Comparison of ENCODE assay signal across 15 mouse cellular contexts in the genomic region with DNA sequence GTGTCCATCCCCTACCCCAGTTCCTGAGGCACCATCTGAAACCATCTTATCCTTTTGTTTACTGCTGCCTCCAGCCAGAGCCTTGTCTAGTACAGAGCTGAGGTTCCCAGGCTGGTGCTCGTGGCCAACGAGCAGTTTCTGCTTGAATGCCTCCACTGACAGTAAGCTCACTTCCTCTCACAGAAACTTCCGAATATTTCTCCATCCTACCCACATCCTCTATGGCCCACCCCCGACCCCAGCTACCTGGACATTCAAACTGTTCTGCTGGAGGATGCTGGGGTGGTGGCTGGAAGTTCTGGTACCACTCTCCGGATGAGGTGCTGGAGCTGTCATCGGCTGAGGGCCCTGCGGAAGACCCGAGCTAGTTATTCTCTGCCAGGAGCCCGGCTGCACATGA. TPM values are rescaled to one million over a fixed set of nuclear protein-coding genes. Genes with fewer than 3 reads are reported as not detected.
"Had no signal": no experiment of that assay in that cellular context is flagged by ENCODE, and none has a peak within 500 bp of the region (broad histone marks: within the 10 kb centered on the region; RNA-seq: fewer than 3 reads in every experiment).

No protein-coding gene starts in this region.

- H3K36me3 ChIP-seq: kidney, embryonic 15.5 days; limb, embryonic 10.5 days; liver, embryonic 15.5 days; midbrain, embryonic 12.5 days; neural tube, embryonic 12.5 days had no signal

- H3K4me3 ChIP-seq: kidney, embryonic 15.5 days; limb, embryonic 10.5 days; liver, embryonic 15.5 days; megakaryocyte, embryonic 14.5 days; midbrain, embryonic 12.5 days; myocyte; neural tube, embryonic 12.5 days had no signal

- H3K27me3 ChIP-seq: kidney, embryonic 15.5 days; liver, embryonic 15.5 days; midbrain, embryonic 12.5 days; neural tube, embryonic 12.5 days had no signal

- H3K4me1 ChIP-seq: kidney, embryonic 15.5 days; liver, embryonic 15.5 days; midbrain, embryonic 12.5 days had no signal

- H3K9me3 ChIP-seq: kidney, embryonic 15.5 days; limb, embryonic 10.5 days; liver, embryonic 15.5 days; megakaryocyte, embryonic 14.5 days; midbrain, embryonic 12.5 days; neural tube, embryonic 12.5 days had no signal

- H3K4me2 ChIP-seq: kidney, embryonic 15.5 days; liver, embryonic 11.5 days; liver, embryonic 15.5 days; midbrain, embryonic 12.5 days; neural tube, embryonic 12.5 days had no signal

- H3K9ac ChIP-seq: kidney, embryonic 15.5 days; liver, embryonic 15.5 days; midbrain, embryonic 12.5 days; neural tube, embryonic 12.5 days had no signal

- H3K27ac ChIP-seq: kidney, embryonic 15.5 days; limb, embryonic 10.5 days; liver, embryonic 15.5 days; midbrain, embryonic 12.5 days; neural tube, embryonic 12.5 days had no signal

- ATAC-seq: lung, postnatal 0 days had no signal

- DNase-seq: kidney, adult 2 months; kidney, postnatal 14 days; lung, adult 2 months; lung, postnatal 36 days; spleen, adult 18-20 months had no signal

RNA-seq across cellular contexts. Expression of gene Cd6, which starts 39.5 kb away (rescaled TPM):
- total RNA-seq: midbrain, postnatal 0 days had no signal
- polyA plus RNA-seq: limb, embryonic 10.5 days; liver, embryonic 11.5 days; liver, embryonic 15.5 days; lung, postnatal 0 days; midbrain, embryonic 12.5 days; myocyte; neural tube, embryonic 12.5 days had no signal

RNA-seq across cellular contexts. Expression of gene Cd5, which starts 51.5 kb away (rescaled TPM):
- polyA plus RNA-seq: liver, embryonic 11.5 days; liver, embryonic 15.5 days; myocyte had no signal
